Mouse (Mus musculus) liver, embryonic 11.5 days (tissue): Measurements from ENCODE around the gene Maml3. TPM values are rescaled to one million over a fixed set of nuclear protein-coding genes. Genes with fewer than 3 reads are reported as not detected.

Experiments
- ATAC-seq: fragments of 200-750 bp; cut with Nextera tagmentation; replicated peaks from 2 replicates; pipeline ENCODE4 v1.8.0; 2017; ENCODE audit warnings: moderate number of reproducible peaks, mild to moderate bottlenecking, moderate TSS enrichment, moderate library complexity; ENCODE audit not compliant: low FRiP score
- DNase-seq: peaks from one replicate; pipeline ENCODE4 v3.0.0-alpha.2; 2017; ENCODE audit warnings: low spot score
- H3K27ac ChIP-seq: fragments of 300-500 bp; sonication (generic); 2 replicates; pipeline ENCODE4 v1.5.1; 2014; ENCODE audit warnings: mild to moderate bottlenecking, low read depth, low read length, control low read depth
- H3K27me3 ChIP-seq: fragments of 300-500 bp; sonication (generic); replicated peaks from 2 replicates; pipeline ENCODE4 v1.6.1; 2014; ENCODE audit warnings: low read length, mixed read lengths; ENCODE audit not compliant: control insufficient read depth, insufficient read depth
- H3K36me3 ChIP-seq: fragments of 300-500 bp; sonication (generic); 2 replicates; pipeline ENCODE4 v1.6.1; 2014; ENCODE audit warnings: mild to moderate bottlenecking, low read length, moderate library complexity, mixed read lengths; ENCODE audit not compliant: control insufficient read depth, insufficient read depth
- H3K4me1 ChIP-seq: fragments of 300-500 bp; sonication (generic); replicated peaks from 2 replicates; pipeline ENCODE4 v1.6.1; 2014; ENCODE audit warnings: low read length, mixed read lengths; ENCODE audit not compliant: control insufficient read depth, insufficient read depth
- H3K4me2 ChIP-seq: fragments of 300-500 bp; sonication (generic); 2 replicates; pipeline ENCODE4 v1.6.1; 2014; ENCODE audit warnings: mild to moderate bottlenecking, control low read depth, moderate library complexity
- H3K4me3 ChIP-seq: fragments of 300-500 bp; sonication (generic); 2 replicates; pipeline ENCODE4 v1.5.1; 2014; ENCODE audit warnings: low read depth, low read length, control low read depth
- H3K9ac ChIP-seq: fragments of 300-500 bp; sonication (generic); 2 replicates; pipeline ENCODE4 v1.6.1; 2014; ENCODE audit warnings: low read depth, low read length, control low read depth
- H3K9me3 ChIP-seq: fragments of 300-500 bp; sonication (generic); 2 replicates; pipeline ENCODE4 v1.6.1; 2016; ENCODE audit warnings: low read length, inconsistent platforms, mixed read lengths; ENCODE audit not compliant: control insufficient read depth
- WGBS: fragments of 180-500 bp; shearing (Covaris S2); extraction: QIAGEN DNeasy Blood & Tissue Kit; methylation state at CpG from one replicate; pipeline ENCODE4 v1.1.7; 2014; 5-methylcytosine and 5-hydroxymethylcytosine counted together
- polyA plus RNA-seq: library from polyadenylated mRNA; unstranded; fragments of >200 nt; fragmentation: Nextera tagmentation; extraction: Ambion mirVana; gene quantifications from 2 replicates; pipeline ENCODE4 v1.2.1, GENCODE M21; 2014

The Maml3 gene
- polyA plus RNA-seq, 1 experiment from 2014 or later, result 3.1 TPM

- Histone ChIP-seq H3K9me3 (no peaks in the 10 kb centered on the region), H3K27me3 (no peaks in the 10 kb centered on the region), H3K4me3 (no peak overlapping the region), H3K36me3 (no peaks in the 10 kb centered on the region), H3K4me1 (peaks cover 31% of the 10 kb centered on the region), H3K9ac (no peak overlapping the region), H3K27ac (peak overlapping the region; percentile 42; the same call in 1 of the 2 replicates), H3K4me2 (peak overlapping the region; percentile 49)
- WGBS, result 61% methylated on average over 21 of the region's 21 CpGs
- ATAC-seq (peak; percentile 53), DNase-seq (no peak)
Measured at GRCm38 (mm10) chr3:51708746-51709411, 396.0 kb downstream of the Maml3 start.

- Histone ChIP-seq H3K4me2 (peak overlapping the region; percentile 49), H3K4me3 (no peak overlapping the region), H3K9ac (no peak overlapping the region), H3K36me3 (no peaks in the 10 kb centered on the region), H3K27ac (peak overlapping the region; percentile 42; the same call in 1 of the 2 replicates), H3K9me3 (no peaks in the 10 kb centered on the region), H3K27me3 (no peaks in the 10 kb centered on the region), H3K4me1 (peaks cover 29% of the 10 kb centered on the region)
- no peak for ATAC-seq
- no peak for DNase-seq
- 79% methylated on average over 1 of the region's 1 CpGs for WGBS
Measured at GRCm38 (mm10) chr3:51708375-51708745, 396.5 kb downstream of the Maml3 start.

- Histone ChIP-seq H3K27ac (no peak overlapping the region), H3K9ac (no peak overlapping the region), H3K4me3 (no peak overlapping the region), H3K36me3 (no peaks in the 10 kb centered on the region), H3K4me1 (peaks cover 25% of the 10 kb centered on the region), H3K27me3 (no peaks in the 10 kb centered on the region), H3K4me2 (no peak overlapping the region), H3K9me3 (no peaks in the 10 kb centered on the region)
- WGBS, result 83% methylated on average over 7 of the region's 7 CpGs
- ATAC-seq (no peak), DNase-seq (no peak)
Measured at GRCm38 (mm10) chr3:51705220-51705619, 399.7 kb downstream of the Maml3 start.

- ATAC-seq, result no peak
- H3K9ac ChIP-seq, result no peak overlapping the region
Measured at GRCm38 (mm10) chr3:51703478-51703877, 401.4 kb downstream of the Maml3 start.

GRCm38 (mm10) chr3:51702701-51703286 lies 402.1 kb downstream of the Maml3 start:
- Histone ChIP-seq H3K9me3 (no peaks in the 10 kb centered on the region), H3K36me3 (no peaks in the 10 kb centered on the region), H3K9ac (no peak overlapping the region), H3K4me2 (no peak overlapping the region), H3K27ac (no peak overlapping the region), H3K4me3 (no peak overlapping the region), H3K27me3 (no peaks in the 10 kb centered on the region), H3K4me1 (peaks cover 16% of the 10 kb centered on the region)
- WGBS, result 78% methylated on average over 8 of the region's 8 CpGs
- DNase-seq, result no peak
- no peak for ATAC-seq

More at GRCm38 (mm10) chr3:51703478-51703877, 401.4 kb downstream of the Maml3 start:
- 80% methylated on average over 8 of the region's 8 CpGs for WGBS
- H3K9me3 ChIP-seq, result no peaks in the 10 kb centered on the region
- no peak overlapping the region for H3K4me2 ChIP-seq
- H3K27me3 ChIP-seq, result no peaks in the 10 kb centered on the region
- H3K36me3 ChIP-seq, result no peaks in the 10 kb centered on the region
- peaks cover 16% of the 10 kb centered on the region for H3K4me1 ChIP-seq
- H3K4me3 ChIP-seq, result no peak overlapping the region
- no peak overlapping the region for H3K27ac ChIP-seq
- DNase-seq, result no peak

GRCm38 (mm10) chr3:51701950-51702349 lies 402.9 kb downstream of the Maml3 start:
- peak overlapping the region; percentile 41 for H3K4me3 ChIP-seq
- peak overlapping the region; percentile 80 for H3K4me2 ChIP-seq
- peak; percentile 52 for DNase-seq
- H3K27me3 ChIP-seq, result no peaks in the 10 kb centered on the region
- H3K27ac ChIP-seq, result peak overlapping the region; percentile 16; the same call in 1 of the 2 replicates
- no peaks in the 10 kb centered on the region for H3K9me3 ChIP-seq
- no peaks in the 10 kb centered on the region for H3K36me3 ChIP-seq
- peak; percentile 43 for ATAC-seq
- H3K4me1 ChIP-seq, result peaks cover 16% of the 10 kb centered on the region
- WGBS, result 18% methylated on average over 13 of the region's 13 CpGs
- H3K9ac ChIP-seq, result peak overlapping the region; percentile 52

- Histone ChIP-seq H3K36me3 (no peaks in the 10 kb centered on the region), H3K4me1 (peaks cover 16% of the 10 kb centered on the region), H3K4me2 (peak overlapping the region; percentile 80), H3K9me3 (no peaks in the 10 kb centered on the region), H3K27ac (peak overlapping the region; percentile 16; the same call in 1 of the 2 replicates), H3K4me3 (peak overlapping the region; percentile 41), H3K9ac (peak overlapping the region; percentile 52), H3K27me3 (no peaks in the 10 kb centered on the region)
- peak; percentile 83 for ATAC-seq
- DNase-seq, result peak; percentile 81
- 1% methylated on average over 27 of the region's 27 CpGs for WGBS
Measured at GRCm38 (mm10) chr3:51701281-51701751, 403.6 kb downstream of the Maml3 start.

GRCm38 (mm10) chr3:51700731-51701280 lies 404.1 kb downstream of the Maml3 start:
- no peaks in the 10 kb centered on the region for H3K27me3 ChIP-seq
- peaks cover 16% of the 10 kb centered on the region for H3K4me1 ChIP-seq
- no peaks in the 10 kb centered on the region for H3K9me3 ChIP-seq
- peak overlapping the region; percentile 80 for H3K4me2 ChIP-seq
- no peak overlapping the region; the same call in 1 of the 2 replicates for H3K4me3 ChIP-seq
- DNase-seq, result no peak
- ATAC-seq, result no peak
- 39% methylated on average over 15 of the region's 15 CpGs for WGBS
- no peaks in the 10 kb centered on the region for H3K36me3 ChIP-seq
- H3K9ac ChIP-seq, result 0 out of 2 replicates have a peak overlapping the region, but pooled peaks have one; percentile 15
- H3K27ac ChIP-seq, result no peak overlapping the region
